Mouse (Mus musculus) intestine, embryonic 14.5 days (tissue): ENCODE measurements around the gene Gm14393. TPM values are rescaled to one million over a fixed set of nuclear protein-coding genes. Genes with fewer than 3 reads are reported as not detected.
"Not testable (repeated sequence)": the region's sequence is repeated elsewhere in the genome, so short reads cannot be mapped to it uniquely, and the experiment has no call there.

Experiments
- ATAC-seq: fragments of 200-750 bp; cut with Nextera tagmentation; replicated peaks from 2 replicates; pipeline ENCODE4 v1.8.0; 2017; ENCODE audit warnings: low read depth, moderate number of reproducible peaks, moderate TSS enrichment, moderate library complexity; ENCODE audit not compliant: low FRiP score, low TSS enrichment
- DNase-seq: peaks from one replicate; pipeline ENCODE4 v3.0.0-alpha.2; 2018; ENCODE audit warnings: low spot score
- H3K27ac ChIP-seq: fragments of 300-500 bp; sonication (generic); 2 replicates; pipeline ENCODE4 v1.5.1; 2014; ENCODE audit warnings: low read depth, mild to moderate bottlenecking, control low read depth
- H3K27me3 ChIP-seq: fragments of 300-500 bp; sonication (generic); replicated peaks from 2 replicates; pipeline ENCODE4 v1.6.1; 2014; ENCODE audit warnings: low read length, control low read depth; ENCODE audit not compliant: control insufficient read depth, insufficient read depth
- H3K36me3 ChIP-seq: fragments of 300-500 bp; sonication (generic); 2 replicates; pipeline ENCODE4 v1.6.1; 2014; ENCODE audit warnings: low read length, control low read depth; ENCODE audit not compliant: control insufficient read depth, insufficient read depth
- H3K4me1 ChIP-seq: fragments of 300-500 bp; sonication (generic); replicated peaks from 2 replicates; pipeline ENCODE4 v1.6.1; 2014; ENCODE audit warnings: low read length, control low read depth, mixed read lengths; ENCODE audit not compliant: control insufficient read depth, insufficient read depth
- H3K4me2 ChIP-seq: fragments of 300-500 bp; sonication (generic); 2 replicates; pipeline ENCODE4 v1.6.1; 2014; ENCODE audit warnings: low read length
- H3K4me3 ChIP-seq: fragments of 300-500 bp; sonication (generic); 2 replicates; pipeline ENCODE4 v1.5.1; 2014; ENCODE audit warnings: low read depth, low read length, control low read depth, mixed read lengths
- H3K9ac ChIP-seq: fragments of 300-500 bp; sonication (generic); 2 replicates; pipeline ENCODE4 v1.6.1; 2014; ENCODE audit warnings: mild to moderate bottlenecking, low read length
- H3K9me3 ChIP-seq: fragments of 300-500 bp; sonication (generic); 2 replicates; pipeline ENCODE4 v1.6.1; 2016; ENCODE audit warnings: low read length, control low read depth; ENCODE audit not compliant: control insufficient read depth
- WGBS: fragments of 180-500 bp; shearing (Covaris S2); extraction: QIAGEN DNeasy Blood & Tissue Kit; methylation state at CpG from one replicate; pipeline ENCODE4 v1.1.7; 2014; 5-methylcytosine and 5-hydroxymethylcytosine counted together
- polyA plus RNA-seq: library from polyadenylated mRNA; unstranded; fragments of >200 nt; fragmentation: Nextera tagmentation; extraction: Ambion mirVana; gene quantifications from 2 replicates; pipeline ENCODE4 v1.2.1, GENCODE M21; 2014

Gene Gm14393
- 0.70 and 0.86 TPM in 2 replicates for polyA plus RNA-seq

DNA sequence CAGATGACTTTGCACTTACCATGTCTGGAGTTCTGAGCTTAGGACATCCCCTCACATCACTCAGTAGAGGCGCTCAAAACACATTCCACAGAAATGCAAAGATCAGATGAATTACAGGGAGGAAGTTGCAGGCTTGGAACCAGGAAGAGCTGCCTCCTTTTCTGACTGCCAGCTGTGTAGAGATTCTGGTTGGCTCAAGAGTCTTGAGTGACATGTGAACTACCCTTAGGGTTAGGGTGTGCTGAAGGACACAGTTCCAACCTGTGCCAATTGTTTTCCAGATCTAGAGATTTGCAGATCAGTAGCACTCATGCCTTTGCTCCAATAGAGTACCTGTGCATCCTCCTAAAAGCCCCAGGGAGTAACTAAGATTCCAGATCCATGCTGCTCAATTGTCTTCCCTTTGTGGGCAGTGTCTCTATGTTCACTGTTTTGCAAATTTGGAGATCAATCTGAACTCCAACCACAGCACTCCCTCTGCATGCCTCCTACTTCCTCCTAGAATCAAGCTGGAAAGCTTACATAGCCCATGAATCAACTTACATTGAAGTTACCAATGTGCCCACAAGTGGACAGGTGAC is at the start of gene Gm14393:
Gm14393 (minus strand) TSS at position 101 of the 581 bp plus-strand sequence.
- not testable (repeated sequence) for DNase-seq, H3K4me2 ChIP-seq, H3K9ac ChIP-seq, H3K27me3 ChIP-seq, ATAC-seq, H3K9me3 ChIP-seq, H3K36me3 ChIP-seq, H3K4me3 ChIP-seq, H3K27ac ChIP-seq, H3K4me1 ChIP-seq
- 67% methylated on average over 1 of the region's 1 CpGs for WGBS

DNA sequence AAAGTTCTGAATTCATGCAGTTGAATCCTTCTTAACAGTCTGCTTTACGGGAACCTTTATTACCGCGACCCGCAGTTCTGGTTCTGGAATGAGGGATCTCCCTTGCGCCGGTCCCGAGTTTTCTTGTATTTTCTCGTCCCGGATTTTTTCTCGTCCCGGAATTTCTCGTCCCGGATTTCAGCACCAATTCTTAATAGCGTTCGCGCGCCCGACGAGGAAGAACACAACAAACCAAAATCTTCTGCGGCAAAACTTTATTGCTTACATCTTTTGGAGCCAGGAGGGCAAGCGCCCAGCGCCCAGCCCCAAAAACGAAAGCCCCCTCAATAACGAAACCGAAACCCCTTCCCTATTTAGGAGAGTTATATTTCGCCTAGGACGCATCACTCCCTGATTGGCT is 23.3 kb downstream of the Gm14393 start:
- DNase-seq, H3K4me1 ChIP-seq, H3K4me3 ChIP-seq, H3K9me3 ChIP-seq, H3K36me3 ChIP-seq, ATAC-seq, H3K9ac ChIP-seq, H3K4me2 ChIP-seq, H3K27me3 ChIP-seq, H3K27ac ChIP-seq: not testable (repeated sequence)
- 97% methylated on average over 23 of the region's 27 CpGs for WGBS

Other genes with a start within 250 kb of the Gm14393 start
- not detected in 2 replicates for gene Gm14444, start 57.5 kb downstream of the Gm14393 start, polyA plus RNA-seq
- gene Gm14399, start 74.2 kb upstream of the Gm14393 start, polyA plus RNA-seq: 5.8 and 6.8 TPM in 2 replicates
- 0.50 and 0.64 TPM in 2 replicates for gene Gm14443, start 108.1 kb upstream of the Gm14393 start, polyA plus RNA-seq
- 9.4 and 15.0 TPM in 2 replicates for gene Gm14391, start 139.1 kb upstream of the Gm14393 start, polyA plus RNA-seq
- not detected in 2 replicates for gene Gm14440, start 207.3 kb upstream of the Gm14393 start, polyA plus RNA-seq